ENCODE assay signal across 24 mouse cellular contexts in the genomic region with DNA sequence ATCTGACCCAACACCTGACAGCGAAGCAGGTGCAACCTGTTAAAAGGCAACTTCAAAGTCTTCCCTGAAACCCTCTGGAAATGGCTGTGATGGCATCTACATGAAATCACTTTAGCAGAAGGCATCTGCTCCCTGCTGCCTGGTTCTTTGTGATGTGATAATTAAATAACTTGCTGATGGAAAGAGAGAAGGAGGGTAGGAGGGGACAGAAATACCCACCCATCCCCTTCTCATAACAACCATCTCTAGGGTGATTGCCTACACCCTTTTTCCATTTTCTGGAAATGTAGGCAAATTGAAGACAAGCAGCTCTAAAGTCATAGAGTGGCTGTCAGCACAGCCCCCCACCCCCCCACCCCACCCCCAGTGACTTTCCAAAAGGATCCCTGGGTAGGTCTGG. TPM values are rescaled to one million over a fixed set of nuclear protein-coding genes. Genes with fewer than 3 reads are reported as not detected.
"Had no signal": no experiment of that assay in that cellular context is flagged by ENCODE, and none has a peak within 500 bp of the region (broad histone marks: within the 10 kb centered on the region; RNA-seq: fewer than 3 reads in every experiment).

No protein-coding gene starts in this region.

- H3K9me3 ChIP-seq: lung, embryonic 15.5 days; megakaryocyte, embryonic 14.5 days; midbrain, embryonic 13.5 days; midbrain, embryonic 15.5 days; neural tube, embryonic 12.5 days; stomach, embryonic 15.5 days had no signal

- H3K27ac ChIP-seq: lung, embryonic 15.5 days; macrophage; midbrain, embryonic 13.5 days; midbrain, embryonic 15.5 days; neural tube, embryonic 12.5 days; stomach, embryonic 15.5 days; stomach, postnatal 0 days had no signal

- H3K27me3 ChIP-seq: lung, embryonic 15.5 days; midbrain, embryonic 13.5 days; midbrain, embryonic 15.5 days; neural tube, embryonic 12.5 days; stomach, embryonic 15.5 days had no signal

- H3K4me2 ChIP-seq: lung, embryonic 15.5 days; midbrain, embryonic 11.5 days; midbrain, embryonic 13.5 days; midbrain, embryonic 15.5 days; neural tube, embryonic 12.5 days; stomach, embryonic 15.5 days had no signal

- H3K9ac ChIP-seq: lung, embryonic 15.5 days; midbrain, embryonic 13.5 days; midbrain, embryonic 15.5 days; neural tube, embryonic 12.5 days; stomach, embryonic 15.5 days had no signal

- H3K4me3 ChIP-seq: lung, embryonic 15.5 days; megakaryocyte, embryonic 14.5 days; midbrain, embryonic 13.5 days; midbrain, embryonic 15.5 days; neural tube, embryonic 12.5 days; stomach, embryonic 15.5 days had no signal

- H3K4me1 ChIP-seq: lung, embryonic 15.5 days; megakaryocyte, embryonic 14.5 days; midbrain, embryonic 13.5 days; midbrain, embryonic 15.5 days; stomach, embryonic 15.5 days had no signal

- ATAC-seq: lung, postnatal 0 days; midbrain, embryonic 13.5 days; midbrain, embryonic 15.5 days had no signal

- DNase-seq: lung, adult 2 months; lung, postnatal 14 days; lung, postnatal 36 days; right cerebral cortex, postnatal 14 days; thymus, adult 2 months; thymus, postnatal 25 days; thymus, postnatal 4 days had no signal

- H3K36me3 ChIP-seq: lung, embryonic 15.5 days; midbrain, embryonic 13.5 days; midbrain, embryonic 15.5 days; neural tube, embryonic 12.5 days; stomach, embryonic 15.5 days had no signal

RNA-seq across cellular contexts. Expression of a gene that starts 33.6 kb away (rescaled TPM):
- total RNA-seq: megakaryocyte progenitor cell, adult 5-6 weeks; midbrain, postnatal 0 days; monocyte, adult 5-6 weeks; neutrophil, adult 5-6 weeks had no signal
- polyA plus RNA-seq: lung, adult 2 months; lung, embryonic 15.5 days; macrophage; midbrain, embryonic 11.5 days; midbrain, embryonic 13.5 days; midbrain, embryonic 15.5 days; midbrain, postnatal 0 days; neural tube, embryonic 12.5 days; neural tube, embryonic 14.5 days; spleen, adult 2 months; stomach, postnatal 0 days; urinary bladder, adult 2 months had no signal
